Mouse (Mus musculus): ENCODE measurements at regions not wholly inside any gene's neighbourhood (a gene's known extent, or its start where the extent isn't known, plus 50 kb on each side); places are given as distances from the start of the nearest gene placed in this dataset.

GRCm38 (mm10) chr15:74330131-74330530 lies 306.0 kb downstream of the Mroh4 start:
- TF ChIP-seq CTCF (IDR thresholded peaks at IDR 0.05; ENCODE audit: extremely low read depth, insufficient read depth, insufficient read length, insufficient replicate concordance) (no peak), POLR2A (IDR thresholded peaks at IDR 0.05; ENCODE audit: low read depth, low read length) (no peak)

All from spleen, adult 2 months (tissue).